Mouse (Mus musculus): ENCODE measurements around the gene Slc38a10. TPM values are rescaled to one million over a fixed set of nuclear protein-coding genes. Genes with fewer than 3 reads are reported as not detected.

Gene Slc38a10
- polyA plus RNA-seq, 2 experiments from 2014 or later = 34.8 to 49.2 TPM

GRCm38 (mm10) chr11:120098588-120099511, 52.3 kb downstream of the Slc38a10 start, which contains the start of the genes Tepsin and Ndufaf8:
Tepsin (minus strand) TSS chr11:120098731.
Ndufaf8 (plus strand) TSS chr11:120098928.
- ATAC-seq = peak; percentile 98

DNA sequence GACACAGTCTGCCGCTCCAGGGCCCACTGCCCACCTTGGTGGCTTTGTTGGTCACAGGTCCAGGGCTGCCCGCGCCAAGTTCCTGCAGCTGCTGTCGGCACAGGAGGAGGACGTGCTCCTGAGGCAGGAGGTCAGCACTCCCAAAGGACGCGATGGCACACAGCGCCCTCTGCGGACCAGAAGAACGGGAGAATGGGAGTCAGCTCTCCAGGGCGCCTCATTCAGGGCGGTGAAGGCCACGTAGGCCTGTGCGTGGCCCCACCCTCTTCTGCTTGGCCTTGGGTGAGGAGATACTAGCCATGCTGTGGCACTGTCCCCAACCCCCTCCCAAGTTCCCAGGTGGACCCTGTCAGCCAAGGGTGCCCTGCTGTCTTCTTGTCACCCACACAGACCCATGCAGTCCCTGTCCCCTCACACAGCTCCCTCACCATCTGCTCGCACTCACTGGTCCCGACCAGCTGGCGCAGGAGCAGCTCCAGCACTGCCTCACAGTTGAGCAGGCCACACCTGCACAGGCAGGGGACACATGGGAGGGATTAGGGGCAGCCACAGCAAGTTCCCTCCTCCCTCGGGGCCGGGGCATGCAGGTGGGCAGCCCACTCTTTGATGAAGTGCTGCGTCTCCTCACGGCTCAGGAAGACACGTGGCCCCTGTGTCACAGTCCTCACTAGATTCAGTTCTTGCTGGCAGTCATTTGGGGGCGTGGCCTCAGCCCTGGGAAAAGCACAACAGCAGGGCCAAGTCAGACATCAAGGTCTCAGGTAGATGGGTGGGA, 58.1 kb downstream of the Slc38a10 start:
- ATAC-seq = no peak

DNA sequence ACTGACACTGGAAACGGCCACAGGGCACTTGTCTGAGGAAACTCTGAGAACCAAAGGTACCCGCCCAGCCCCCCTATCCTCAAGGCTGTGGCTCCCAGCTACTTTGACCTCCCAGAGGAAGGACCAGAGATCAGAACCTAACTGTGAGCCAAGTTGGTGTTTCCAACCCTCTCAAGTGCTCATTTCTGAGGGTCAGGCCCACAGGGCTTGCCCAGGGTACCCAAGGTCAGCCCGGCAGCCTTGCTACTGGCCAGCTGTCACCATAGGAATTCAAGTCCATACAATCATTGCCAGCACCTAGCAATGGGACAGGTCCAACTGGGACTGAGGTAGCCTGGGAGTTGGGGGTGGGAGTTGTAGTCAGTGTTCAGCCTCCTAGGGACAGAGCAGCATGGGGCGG, 60.5 kb downstream of the Slc38a10 start:
- ATAC-seq = no peak

DNA sequence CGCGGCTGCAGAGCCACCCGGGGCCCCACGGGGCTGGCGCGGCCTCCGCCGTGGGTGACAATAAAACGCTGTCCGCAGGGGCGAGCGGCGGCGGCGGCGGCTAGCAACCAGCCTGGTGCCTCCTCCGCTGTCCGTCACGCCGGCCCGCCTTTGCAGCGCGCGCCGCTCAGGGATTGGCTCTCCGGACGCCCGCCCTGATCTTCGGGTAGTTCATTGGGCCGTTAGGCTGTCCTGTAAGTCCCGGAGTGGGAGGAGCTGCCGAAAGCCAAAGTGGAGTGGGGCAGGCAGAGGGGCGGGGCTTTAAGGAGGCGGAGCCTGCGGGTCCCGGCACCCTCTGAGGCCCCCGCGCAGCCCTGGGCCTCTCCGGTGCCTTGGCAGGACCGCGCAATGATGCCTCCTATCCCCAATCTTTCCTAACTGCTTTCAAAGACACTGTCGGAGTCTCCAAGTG, 64.4 kb downstream of the Slc38a10 start, which contains the start of gene Cep131:
Gene Cep131, minus strand, starts transcription at position 126 of the 451 bp plus-strand sequence.
- ATAC-seq = peak; percentile 100

- peak; percentile 19 for ATAC-seq
Measured at GRCm38 (mm10) chr11:120085891-120086627, 65.1 kb downstream of the Slc38a10 start.

- no peak for ATAC-seq
Measured at GRCm38 (mm10) chr11:120080282-120080681, 70.9 kb downstream of the Slc38a10 start.

DNA sequence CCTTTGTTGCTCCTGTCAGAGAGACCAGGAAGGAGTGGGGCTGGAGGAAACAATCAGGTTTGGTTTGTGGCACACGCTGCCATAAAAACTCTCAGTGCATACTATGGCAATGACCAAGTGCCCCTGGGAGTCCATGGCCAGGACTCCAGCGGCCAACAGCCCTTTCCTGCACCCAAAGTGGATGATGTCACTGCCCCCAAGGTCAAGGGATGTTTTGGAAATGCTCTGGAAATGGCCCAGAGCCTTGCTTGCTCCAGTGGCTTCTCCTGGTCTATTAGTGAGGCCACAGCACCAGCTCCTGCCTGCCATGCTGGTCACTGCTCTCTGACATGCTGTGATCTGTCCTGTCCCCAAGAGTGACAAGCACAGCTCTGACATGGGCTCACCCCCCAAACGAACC, 75.0 kb downstream of the Slc38a10 start:
- ATAC-seq = no peak

GRCm38 (mm10) chr11:120072986-120073647, 78.0 kb downstream of the Slc38a10 start:
- ATAC-seq = no peak

DNA sequence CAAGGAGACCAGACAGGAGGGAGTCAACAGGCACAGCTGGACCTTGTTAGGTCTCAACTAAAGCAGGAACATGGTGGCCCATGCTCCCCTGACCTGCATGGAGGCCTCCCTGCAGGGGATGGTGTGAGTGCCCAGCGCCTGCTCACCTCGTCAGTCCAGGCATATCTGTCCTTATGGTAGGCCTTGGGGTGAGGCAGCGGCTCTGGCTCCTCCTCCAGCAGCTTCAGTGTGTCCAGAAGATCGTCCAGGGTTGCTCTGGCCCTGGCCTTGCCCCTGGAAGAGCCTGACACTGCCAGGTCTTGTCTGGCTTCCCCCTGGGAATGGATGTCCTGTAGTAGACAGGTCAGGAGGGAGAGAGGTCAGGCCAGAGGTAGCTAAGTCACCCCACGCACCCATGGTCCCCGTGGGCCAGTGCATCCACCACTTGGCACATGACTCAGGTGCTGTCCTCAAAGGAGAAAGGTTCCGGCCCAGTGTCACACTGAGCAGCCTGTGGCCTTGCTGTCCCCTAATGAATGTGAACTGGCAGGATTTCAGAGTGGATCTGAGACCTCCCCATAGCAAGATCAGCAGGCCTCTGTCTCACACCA, 79.3 kb downstream of the Slc38a10 start:
- no peak for ATAC-seq

- no peak for ATAC-seq
Measured at GRCm38 (mm10) chr11:120071065-120071464, 80.1 kb downstream of the Slc38a10 start.

DNA sequence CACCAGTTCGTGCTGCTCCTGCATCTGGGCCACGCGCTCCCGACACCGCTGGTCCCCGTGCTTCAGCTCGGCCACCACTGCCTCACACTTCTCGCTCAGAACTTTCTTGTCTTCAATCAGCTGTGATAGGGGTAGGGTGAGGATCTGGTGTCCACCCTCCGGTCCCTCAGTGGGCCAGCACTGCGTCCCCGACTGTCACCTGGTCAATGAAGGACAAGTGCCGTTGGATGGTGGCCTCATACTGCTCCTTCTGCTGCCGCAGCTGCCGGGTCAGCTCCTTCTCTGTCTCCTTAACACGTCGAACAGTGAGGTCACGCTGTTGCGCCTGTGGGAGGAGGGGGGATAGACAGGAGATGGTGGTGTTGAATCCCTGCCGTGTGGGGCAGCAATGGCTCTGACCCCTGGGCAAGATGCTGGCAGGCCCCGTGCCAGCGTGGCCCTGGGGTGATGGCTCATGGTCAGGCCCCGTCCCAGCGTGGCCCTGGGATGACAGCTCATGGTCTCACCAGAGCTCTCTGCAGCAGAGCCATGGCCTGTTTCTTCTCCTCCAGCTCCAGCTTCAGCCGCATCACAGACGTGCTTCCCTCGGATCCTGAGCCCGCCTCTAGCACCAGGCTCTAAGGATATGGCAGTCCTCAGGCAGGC, 80.7 kb downstream of the Slc38a10 start:
- no peak for ATAC-seq

- no peak for ATAC-seq
Measured at GRCm38 (mm10) chr11:120069261-120069660, 81.9 kb downstream of the Slc38a10 start.

- ATAC-seq = no peak
Measured at GRCm38 (mm10) chr11:120067834-120068233, 83.3 kb downstream of the Slc38a10 start.

- no peak for ATAC-seq
Measured at GRCm38 (mm10) chr11:120065291-120065690, 85.9 kb downstream of the Slc38a10 start.

DNA sequence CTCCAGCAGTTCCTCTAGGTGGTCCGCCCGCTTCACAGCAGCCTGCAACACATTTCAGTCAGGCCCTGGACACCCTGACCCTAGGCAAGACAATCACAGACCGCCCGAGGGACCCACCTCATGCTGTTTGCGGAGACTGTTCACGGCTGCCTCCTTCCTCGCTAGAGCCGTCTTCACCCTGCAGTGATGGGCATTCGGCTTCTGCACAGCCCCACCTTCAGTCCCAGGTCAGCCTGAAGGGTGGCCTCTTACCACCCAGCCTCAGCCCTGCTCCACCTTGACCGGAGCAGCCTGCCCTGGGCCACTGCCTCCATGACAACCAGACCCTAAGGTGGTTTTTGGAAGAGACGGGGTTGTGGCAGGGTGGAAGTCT, 86.5 kb downstream of the Slc38a10 start:
- no peak for ATAC-seq

DNA sequence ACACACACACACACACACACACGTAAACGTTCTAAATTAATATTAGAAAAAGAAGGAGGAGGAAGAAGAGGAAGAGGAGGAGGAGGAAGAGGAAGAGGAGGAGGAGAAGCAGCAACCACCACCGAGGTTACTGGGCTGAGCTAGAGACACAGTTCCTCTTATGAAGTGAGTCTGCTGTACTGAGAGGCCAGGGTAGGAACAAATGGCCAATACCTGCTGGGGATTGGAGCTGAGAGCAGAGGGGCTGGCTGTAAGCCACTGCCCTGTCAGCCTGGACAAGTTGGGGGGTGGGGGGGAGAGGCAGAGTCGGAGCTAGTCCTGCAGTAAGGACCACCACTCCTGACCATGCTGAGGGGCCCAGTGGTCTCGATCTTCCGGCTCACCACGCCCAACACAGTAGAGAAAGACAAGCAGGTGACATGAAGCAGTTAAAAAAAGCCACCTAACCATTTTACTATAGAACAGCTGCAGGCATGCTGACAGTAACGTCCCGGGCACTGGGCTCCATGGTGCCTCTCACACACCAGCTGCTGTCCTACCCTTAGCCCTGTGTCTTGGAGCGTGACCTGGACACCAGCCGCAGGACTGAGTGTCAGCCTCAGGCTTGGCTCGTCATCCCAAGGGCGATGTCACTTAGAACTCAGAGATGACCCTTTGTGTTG, 87.0 kb downstream of the Slc38a10 start:
- no peak for ATAC-seq

GRCm38 (mm10) chr11:120063326-120063725, 87.8 kb downstream of the Slc38a10 start:
- ATAC-seq = no peak

DNA sequence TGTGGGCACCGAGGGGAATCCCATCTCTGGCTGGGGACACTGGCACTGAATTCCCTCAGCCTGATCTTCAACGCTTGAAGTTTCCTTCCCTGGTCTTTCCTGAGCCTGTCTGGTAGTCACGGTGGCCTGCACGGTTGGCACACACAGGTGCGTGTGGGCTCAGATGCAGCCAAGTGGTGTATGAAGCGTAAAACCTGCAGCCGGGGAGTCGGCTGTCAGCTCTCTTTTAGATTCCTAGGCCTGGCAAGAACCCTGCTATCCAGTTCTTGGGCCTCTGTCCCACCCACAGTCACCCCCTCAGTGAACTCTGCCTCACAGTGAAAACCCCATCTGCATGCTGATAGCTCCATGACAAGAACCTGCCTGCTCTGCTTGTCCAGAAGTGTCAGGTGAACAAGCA, 90.5 kb downstream of the Slc38a10 start:
- ATAC-seq = no peak

GRCm38 (mm10) chr11:120055953-120056732, 95.0 kb downstream of the Slc38a10 start:
- no peak for ATAC-seq
